Mouse (Mus musculus) lung, adult 2 months (tissue): ENCODE data around the gene Cop1. TPM values are rescaled to one million over a fixed set of nuclear protein-coding genes. Genes with fewer than 3 reads are reported as not detected.

Experiments
- DNase-seq: peaks from one replicate; pipeline ENCODE4 v3.0.0; 2022
- H3K4me1 ChIP-seq: fragments of 200-500 bp; 2 replicates; pipeline ENCODE4 v1.6.1; 2011; ENCODE audit warnings: low read length; ENCODE audit not compliant: control insufficient read depth, insufficient read depth
- H3K4me3 ChIP-seq: fragments of 200-500 bp; replicated peaks from 2 replicates; pipeline ENCODE3; 2011; ENCODE audit warnings: low read depth, mild to moderate bottlenecking, control low read depth, low read length; ENCODE audit errors: extremely low read depth
- CTCF ChIP-seq: fragments of 200-500 bp; IDR thresholded peaks from 2 replicates; pipeline ENCODE4 v1.5.1; 2011; ENCODE audit warnings: mild to moderate bottlenecking, low read length, control low read depth; ENCODE audit not compliant: insufficient read depth
- POLR2A ChIP-seq: fragments of 200-500 bp; IDR thresholded peaks from 2 replicates; pipeline ENCODE4 v1.6.1; 2011; ENCODE audit warnings: low read depth, mild to moderate bottlenecking, control low read depth, low read length, borderline replicate concordance; ENCODE audit errors: extremely low read depth
- WGBS: fragments of 180-500 bp; shearing (Covaris S2); methylation state at CpG from one replicate; pipeline ENCODE4 v1.1.7; 2018; 5-methylcytosine and 5-hydroxymethylcytosine counted together
- polyA plus RNA-seq: library from polyadenylated mRNA; depleted of rRNA; stranded (reverse); fragments of >200 nt; gene quantifications from 2 replicates; pipeline ENCODE4 v1.2.3, GENCODE M21; 2012; rRNA removed

The Cop1 gene
- polyA plus RNA-seq: 39.3 and 40.5 TPM in 2 replicates

DNA sequence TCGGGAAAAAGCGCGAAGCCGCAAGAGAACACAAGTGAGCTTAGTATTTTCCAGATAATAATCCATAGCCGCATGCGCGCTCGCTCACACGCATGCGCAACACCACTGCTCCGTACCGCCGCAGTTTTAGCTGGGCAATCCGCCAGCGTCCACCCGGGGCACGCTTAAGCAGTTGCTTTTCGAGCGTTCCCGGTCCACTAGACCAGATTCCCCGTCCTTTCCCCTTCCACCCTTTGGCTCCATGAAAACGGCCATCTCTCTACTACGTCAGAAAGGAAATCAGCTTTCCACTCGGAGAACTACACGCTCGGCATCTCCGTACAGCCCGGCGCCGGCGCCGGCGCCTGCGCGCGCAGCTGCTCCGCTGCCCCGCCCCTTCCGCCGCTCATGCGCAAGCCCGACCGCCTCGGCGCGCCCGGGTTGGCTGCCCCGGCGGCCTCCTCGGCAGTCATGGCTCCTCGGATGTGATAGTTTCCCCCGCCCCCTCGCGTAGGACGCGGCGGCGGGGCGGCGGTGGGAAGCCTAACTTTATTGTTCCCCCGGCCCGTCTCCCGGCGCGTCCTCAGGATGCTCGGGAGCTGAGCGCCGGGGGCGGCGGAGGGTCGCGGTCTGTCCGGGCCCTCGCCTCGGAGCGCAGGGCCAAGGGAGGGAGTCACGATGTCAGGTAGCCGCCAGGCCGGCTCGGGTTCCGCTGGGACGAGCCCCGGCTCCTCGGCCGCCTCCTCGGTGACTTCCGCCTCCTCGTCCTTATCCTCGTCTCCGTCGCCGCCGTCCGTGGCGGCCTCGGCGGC is at the start of gene Cop1:
TSS of gene Cop1 (plus strand) at position 540 of the 791 bp plus-strand sequence.
- TF ChIP-seq POLR2A: peak; percentile 89
- peak; percentile 92 for DNase-seq
- Histone ChIP-seq H3K4me1 (peaks cover 14% of the 10 kb centered on the region), H3K4me3 (peak within 1 kb of the TSS; percentile 77)
- under 1% methylated on average over 73 of the region's 97 CpGs for WGBS

GRCm38 (mm10) chr1:159186741-159187140 is 45.4 kb upstream of the Cop1 start:
- 34% methylated on average over 3 of the region's 3 CpGs for WGBS
- no peaks in the 10 kb centered on the region for H3K4me1 ChIP-seq
- H3K4me3 ChIP-seq: no peak overlapping the region
- TF ChIP-seq CTCF: no peak
- no peak for TF ChIP-seq POLR2A
- no peak for DNase-seq

DNA sequence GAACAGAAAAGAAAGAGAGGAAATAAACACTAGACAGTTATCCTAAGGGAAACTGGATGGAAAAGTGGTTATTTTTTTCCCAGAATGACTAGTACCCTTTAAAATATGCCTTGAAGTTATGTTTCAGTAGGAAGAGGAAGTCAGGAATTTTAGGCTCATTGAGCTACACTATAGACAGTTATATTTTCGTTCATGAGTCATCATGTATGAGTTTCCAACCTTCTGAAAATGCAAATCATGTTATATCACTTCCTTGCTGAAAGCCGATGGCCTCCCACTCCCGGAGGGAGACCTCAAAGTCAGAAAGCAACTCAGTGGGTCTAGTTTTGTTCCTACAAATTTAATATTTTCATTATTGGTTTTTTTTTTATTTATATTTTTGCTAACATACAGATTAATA is 33.5 kb upstream of the Cop1 start:
- no peak for DNase-seq
- TF ChIP-seq POLR2A (no peak), CTCF (no peak)
- no peaks in the 10 kb centered on the region for H3K4me1 ChIP-seq
- WGBS: 55% methylated on average over 3 of the region's 3 CpGs
- no peak overlapping the region for H3K4me3 ChIP-seq

DNA sequence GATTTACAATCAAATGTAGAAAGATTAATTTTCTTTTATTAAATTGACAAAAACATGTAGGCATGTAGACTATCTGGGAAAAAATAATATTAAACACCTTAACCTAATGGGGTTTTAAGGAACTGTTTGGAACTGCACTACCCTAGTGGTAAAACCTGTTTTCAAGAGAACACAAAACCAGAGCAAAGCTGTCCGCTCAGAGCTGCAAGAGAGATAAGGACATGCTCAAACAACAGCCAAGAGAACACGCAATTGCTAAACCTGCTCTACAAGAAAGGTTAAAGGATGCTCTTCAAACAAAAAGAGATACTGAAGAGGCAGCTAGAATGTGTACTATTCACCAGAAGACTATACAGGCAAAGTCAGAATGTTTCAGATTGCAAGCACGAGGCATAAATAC is 32.5 kb upstream of the Cop1 start:
- TF ChIP-seq CTCF: no peak
- TF ChIP-seq POLR2A: no peak
- WGBS: 64% methylated on average over 3 of the region's 3 CpGs
- no peak overlapping the region for H3K4me3 ChIP-seq
- H3K4me1 ChIP-seq: no peaks in the 10 kb centered on the region
- DNase-seq: no peak

- no peak for DNase-seq
- Histone ChIP-seq H3K4me3 (no peak overlapping the region), H3K4me1 (no peaks in the 10 kb centered on the region)
- TF ChIP-seq CTCF: no peak
- no peak for TF ChIP-seq POLR2A
Measured at GRCm38 (mm10) chr1:159201220-159201619, 30.9 kb upstream of the Cop1 start.

DNA sequence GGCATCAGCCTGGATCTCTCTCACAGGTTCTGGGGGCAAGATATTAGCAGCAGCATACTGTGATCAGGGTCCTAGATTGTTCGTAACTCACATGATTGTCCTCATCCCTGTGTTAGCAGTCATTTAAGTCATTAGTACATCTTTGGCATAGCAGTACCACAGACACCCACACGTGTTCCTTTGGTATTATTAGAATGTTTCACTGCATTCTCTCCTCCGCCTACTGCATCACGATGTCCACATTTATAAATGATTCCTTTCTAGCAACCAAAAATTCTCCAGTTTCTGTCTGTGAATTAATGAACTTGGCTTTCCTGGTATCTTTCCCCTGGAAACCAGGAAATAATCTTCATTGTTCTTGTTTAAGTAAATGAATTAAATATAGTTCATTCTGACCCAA is 20.4 kb upstream of the Cop1 start:
- no peaks in the 10 kb centered on the region for H3K4me1 ChIP-seq
- TF ChIP-seq POLR2A (no peak), CTCF (no peak)
- no peak for DNase-seq
- 82% methylated on average over 4 of the region's 4 CpGs for WGBS
- H3K4me3 ChIP-seq: no peak overlapping the region

DNA sequence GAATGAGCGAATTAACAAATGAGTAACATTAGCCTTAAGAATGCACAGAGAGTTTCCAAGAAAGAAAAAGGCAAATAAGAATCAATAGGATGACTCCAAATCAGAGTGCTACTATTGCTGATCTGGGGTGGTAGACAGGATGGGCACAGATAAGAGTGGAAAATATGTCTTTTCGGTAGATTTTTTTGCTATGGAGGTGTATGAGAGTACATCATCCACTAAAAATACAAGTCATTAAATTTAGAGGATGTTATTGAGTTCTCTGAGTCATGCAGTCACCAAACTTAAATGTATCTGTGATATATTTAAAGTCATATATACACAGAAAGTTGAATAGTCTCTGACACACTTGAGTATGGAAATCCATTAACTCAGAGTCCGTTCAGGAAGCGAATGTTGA is 14.7 kb upstream of the Cop1 start:
- no peak for DNase-seq

GRCm38 (mm10) chr1:159222046-159222445 is 10.1 kb upstream of the Cop1 start:
- TF ChIP-seq CTCF (no peak), POLR2A (no peak)
- Histone ChIP-seq H3K4me3 (no peak overlapping the region), H3K4me1 (no peaks in the 10 kb centered on the region)
- DNase-seq: no peak
- WGBS: 46% methylated on average over 2 of the region's 2 CpGs

More for the DNA sequence above, 14.7 kb upstream of the Cop1 start:
- Histone ChIP-seq H3K4me3 (no peak overlapping the region), H3K4me1 (no peaks in the 10 kb centered on the region)
- no peak for TF ChIP-seq CTCF
- TF ChIP-seq POLR2A: no peak
- 71% methylated on average over 4 of the region's 4 CpGs for WGBS

- no peak for DNase-seq
- WGBS: 59% methylated on average over 8 of the region's 8 CpGs
- Histone ChIP-seq H3K4me1 (no peaks in the 10 kb centered on the region), H3K4me3 (no peak overlapping the region)
- TF ChIP-seq CTCF: no peak
- no peak for TF ChIP-seq POLR2A
Measured at GRCm38 (mm10) chr1:159225064-159225824, 6.9 kb upstream of the Cop1 start.

GRCm38 (mm10) chr1:159232572-159233261 is 597 bp downstream of the Cop1 start:
- Histone ChIP-seq H3K4me3 (peak overlapping the region; percentile 70), H3K4me1 (peaks cover 14% of the 10 kb centered on the region)
- peak; percentile 40 for DNase-seq
- under 1% methylated on average over 29 of the region's 47 CpGs for WGBS
